Mouse (Mus musculus): ENCODE results near the gene Rev3l.

DNA sequence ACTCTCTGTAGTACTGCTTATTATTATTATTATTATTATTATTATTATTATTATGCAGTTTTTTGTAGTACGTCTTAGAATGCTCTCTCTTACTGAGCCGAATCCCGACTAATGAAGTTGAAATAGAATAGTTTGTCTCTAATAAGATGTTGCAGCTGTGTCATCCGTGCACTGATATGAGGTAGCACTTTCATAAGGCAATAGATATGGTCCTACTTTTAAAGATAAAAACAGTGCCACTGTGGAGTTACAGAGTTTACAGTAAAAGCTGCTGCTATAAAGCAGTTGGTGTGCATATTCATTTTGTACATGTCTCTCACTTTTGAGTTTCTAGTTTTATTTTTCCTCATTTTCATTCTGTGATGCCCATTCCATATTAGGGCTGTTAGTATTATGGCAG, 46.4 kb downstream of the Rev3l start:
- no peak for TF ChIP-seq CTCF (IDR thresholded peaks at IDR 0.05; ENCODE audit: extremely low read depth, insufficient read depth, low read length)
- TF ChIP-seq POLR2A (IDR thresholded peaks at IDR 0.05; ENCODE audit: extremely low read depth, insufficient read depth, low read length), result no peak

Measured in cortical plate, adult 2 months (tissue).